Comparison of ENCODE assay signal across 15 mouse cellular contexts in the genomic region with DNA sequence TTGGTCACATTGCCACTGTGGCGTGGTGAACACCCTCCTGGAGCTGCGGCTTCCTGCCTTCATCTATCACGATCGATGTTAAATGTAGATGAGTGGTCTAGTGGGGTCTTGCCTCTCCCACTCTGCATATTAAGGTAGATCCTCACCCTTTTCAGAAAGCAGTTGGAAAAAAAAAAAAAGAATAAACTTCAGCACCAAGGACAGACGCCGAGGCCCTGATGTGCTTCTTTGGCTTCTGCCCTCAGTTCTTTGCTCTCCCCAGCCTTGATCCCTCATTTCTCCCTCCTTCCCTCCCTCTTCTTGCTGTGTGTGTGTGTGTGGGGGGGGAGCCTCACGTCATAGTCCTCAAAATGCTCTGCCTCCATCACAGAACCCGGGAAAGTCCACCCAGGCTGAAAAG. TPM values are rescaled to one million over a fixed set of nuclear protein-coding genes. Genes with fewer than 3 reads are reported as not detected.
A peak's percentile ranks its signal among the peaks of the same experiment; 100 is the strongest.
DNase-seq lines count a peak whose midpoint lies in the region; ATAC-seq and TF ChIP-seq lines count a peak whose summit lies in the region.
"Had no signal": no experiment of that assay in that cellular context is flagged by ENCODE, and none has a peak within 500 bp of the region (broad histone marks: within the 10 kb centered on the region; RNA-seq: fewer than 3 reads in every experiment).

No protein-coding gene starts in this region.

- TF ChIP-seq CTCF in CH12.LX (conservative IDR thresholded peaks at IDR 0.05 in 1 of 2, IDR thresholded peaks at IDR 0.05 in 1 of 2; ENCODE audit: low read depth in 2 of 2, low read length in 2 of 2) = no peak

- peaks cover 18% of the 10 kb centered on the region for H3K36me3 ChIP-seq in heart, embryonic 15.5 days
- H3K36me3 ChIP-seq in CH12.LX (replicated peaks in 1 of 2; ENCODE audit: control insufficient read depth in 1 of 2, insufficient read depth in 1 of 2, low read length in 1 of 2) = peaks cover 26 to 59% of the 10 kb centered on the region in 2 experiments

- H3K9ac ChIP-seq in heart, embryonic 15.5 days = no peak overlapping the region
- H3K9ac ChIP-seq in CH12.LX (ENCODE audit: insufficient read depth, low read depth) = no peak overlapping the region
- H3K9ac ChIP-seq: kidney, embryonic 15.5 days; neural tube, embryonic 12.5 days had no signal

- no peak for TF ChIP-seq RAD21 in CH12.LX (IDR thresholded peaks at IDR 0.05; ENCODE audit: low read depth, low read length)

- H3K4me2 ChIP-seq in heart, embryonic 15.5 days = no peak overlapping the region
- no peak overlapping the region for H3K4me2 ChIP-seq in CH12.LX (ENCODE audit: insufficient read depth, low read depth, poor library complexity, severe bottlenecking)
- H3K4me2 ChIP-seq: kidney, embryonic 15.5 days; liver, embryonic 11.5 days; neural tube, embryonic 12.5 days had no signal

- H3K4me3 ChIP-seq in heart, embryonic 15.5 days = 0 out of 2 replicates have a peak overlapping the region, but pooled peaks have one; percentile 23
- H3K4me3 ChIP-seq in CH12.LX (replicated peaks in 1 of 3; ENCODE audit: low read depth in 2 of 3, low read length in 2 of 3, poor library complexity in 1 of 3) = no peak overlapping the region
- H3K4me3 ChIP-seq: kidney, embryonic 15.5 days; neural tube, embryonic 12.5 days had no signal

- no peak for ATAC-seq in heart, embryonic 15.5 days (replicated peaks; ENCODE audit: insufficient number of reproducible peaks, insufficient read depth, low FRiP score, low read depth)
- peak; percentile 42; the same call in 1 of the 2 replicates for ATAC-seq in common myeloid progenitor, adult 5-6 weeks (replicated peaks; ENCODE audit: low read depth, poor library complexity, severe bottlenecking)

- dilution Hi-C loops in CH12.LX (cut with MboI; ENCODE audit: extremely low pct_ligation_motif_present, extremely low pct_unique_long_range_greater_than_20kb, low sequenced_read_pairs) = no loop called here

- H3K9me3 ChIP-seq in heart, embryonic 15.5 days (replicated peaks) = no peaks in the 10 kb centered on the region
- no peaks in the 10 kb centered on the region for H3K9me3 ChIP-seq in CH12.LX (replicated peaks; ENCODE audit: low read length)
- H3K9me3 ChIP-seq: kidney, embryonic 15.5 days; neural tube, embryonic 12.5 days had no signal

- in situ Hi-C loops in CH12.LX (cut with MboI; ENCODE audit: low pct_ligation_motif_present, low pct_unique_long_range_greater_than_20kb, low sequenced_read_pairs) = loop anchor here (5.0 kb wide), 1 partner anchor 40 kb away; no protein-coding TSS in a partner anchor

- no peaks in the 10 kb centered on the region for H3K79me2 ChIP-seq in CH12.LX (replicated peaks; ENCODE audit: control insufficient read depth, extremely low read depth, insufficient read depth, poor library complexity, severe bottlenecking)

- no peak for TF ChIP-seq POLR2A in CH12.LX (IDR thresholded peaks at IDR 0.05; ENCODE audit: low read depth, low read length)

- H3K27me3 ChIP-seq in heart, embryonic 15.5 days = no peaks in the 10 kb centered on the region; the same call in 1 of the 2 replicates
- H3K27me3 ChIP-seq in CH12.LX (replicated peaks) = no peaks in the 10 kb centered on the region
- H3K27me3 ChIP-seq: kidney, embryonic 15.5 days; neural tube, embryonic 12.5 days had no signal

- WGBS in heart, embryonic 15.5 days = 32% methylated on average over 8 of the region's 8 CpGs

- DNase-seq in heart, adult 11 months = no peak
- DNase-seq in CH12.LX (ENCODE audit: extremely low read depth) = no peak
- peak; percentile 19 for DNase-seq in mesoderm, embryonic 11.5 days (ENCODE audit: low read depth, low spot score)
- no peak for DNase-seq in right cerebral cortex, adult 2 months (ENCODE audit: low spot score in 2 of 2)
- no peak for DNase-seq in Muller cell, postnatal 12 days (ENCODE audit: inconsistent ontology term)
- DNase-seq in frontal cortex, postnatal 14 days (ENCODE audit: low spot score in 2 of 2) = no peak
- DNase-seq: cerebellum, postnatal 36 days; lung, postnatal 4 days had no signal

- H3K4me1 ChIP-seq in heart, embryonic 15.5 days (replicated peaks) = peaks cover 21% of the 10 kb centered on the region
- H3K4me1 ChIP-seq in CH12.LX (ENCODE audit: control insufficient read depth in 1 of 2, insufficient read depth in 2 of 2) = no peaks in the 10 kb centered on the region
- H3K4me1 ChIP-seq: kidney, embryonic 15.5 days had no signal

- H3K27ac ChIP-seq in heart, embryonic 15.5 days = no peak overlapping the region
- no peak overlapping the region for H3K27ac ChIP-seq in CH12.LX (ENCODE audit: insufficient read depth, low read depth)
- H3K27ac ChIP-seq: kidney, embryonic 15.5 days; neural tube, embryonic 12.5 days had no signal

- TF ChIP-seq EP300 in CH12.LX (IDR thresholded peaks at IDR 0.05; ENCODE audit: low read length) = no peak

TF ChIP-seq in CH12.LX, 34 proteins besides CTCF, POLR2A, EP300 and RAD21:
- TF ChIP-seq ZNF384 (IDR thresholded peaks at IDR 0.05; ENCODE audit: low read depth, low read length) (peak; percentile 54), ZKSCAN1 (IDR thresholded peaks at IDR 0.05; ENCODE audit: borderline replicate concordance, low read depth, low read length) (no peak)

RNA-seq across cellular contexts. Expression of gene Nppa, which starts 1.3 kb away (rescaled TPM):
- 3,881 and 5,336 TPM in 2 replicates for polyA plus RNA-seq in heart, embryonic 15.5 days (2015; fragmentation: Nextera tagmentation; extraction: Ambion mirVana)
- total RNA-seq in CH12.LX (2012; rRNA removed) (not detected in 2 replicates), CH12.LX (2014; rRNA removed) (not detected in 2 replicates)
- polyA plus RNA-seq in CH12.LX (2012; ENCODE audit: insufficient read length, low read depth) = not detected in 2 replicates
- not detected in 2 replicates for total RNA-seq in common myeloid progenitor, adult 5-6 weeks (2017)
- polyA plus RNA-seq: gonadal fat pad, adult 2 months had no signal

RNA-seq across cellular contexts. Expression of gene Nppb, which starts 16.3 kb away (rescaled TPM):
- polyA plus RNA-seq in heart, embryonic 15.5 days (2015; fragmentation: Nextera tagmentation; extraction: Ambion mirVana) = 130 and 171 TPM in 2 replicates
- total RNA-seq in CH12.LX (2012; rRNA removed) = not detected in 2 replicates
- not detected in 2 replicates for total RNA-seq in CH12.LX (2014; rRNA removed)
- polyA plus RNA-seq in CH12.LX (2012; ENCODE audit: insufficient read length, low read depth) = not detected in 2 replicates
- not detected in 2 replicates for total RNA-seq in common myeloid progenitor, adult 5-6 weeks (2017)
- total RNA-seq: left cerebral cortex, adult 18-20 months had no signal
- polyA plus RNA-seq: gonadal fat pad, adult 2 months; kidney, embryonic 15.5 days; neural tube, embryonic 12.5 days had no signal

RNA-seq across cellular contexts. Expression of gene Clcn6, which starts 36.8 kb away (rescaled TPM):
- polyA plus RNA-seq in heart, embryonic 15.5 days (2015; fragmentation: Nextera tagmentation; extraction: Ambion mirVana) = 6.6 and 7.7 TPM in 2 replicates
- total RNA-seq in CH12.LX (2012; rRNA removed) (5.5 and 5.7 TPM in 2 replicates), CH12.LX (2014; rRNA removed) (3.7 and 4.8 TPM in 2 replicates)
- 9.2 and 10.6 TPM in 2 replicates for polyA plus RNA-seq in CH12.LX (2012; ENCODE audit: insufficient read length, low read depth)
- 1.4 and 6.4 TPM in 2 replicates for total RNA-seq in common myeloid progenitor, adult 5-6 weeks (2017)

RNA-seq across cellular contexts. Expression of gene Mthfr, which starts 37.0 kb away (rescaled TPM):
- polyA plus RNA-seq in heart, embryonic 15.5 days (2015; fragmentation: Nextera tagmentation; extraction: Ambion mirVana) = 11.2 and 16.1 TPM in 2 replicates
- total RNA-seq in CH12.LX (2012; rRNA removed) (14.4 and 17.0 TPM in 2 replicates), CH12.LX (2014; rRNA removed) (15.3 and 16.1 TPM in 2 replicates)
- polyA plus RNA-seq in CH12.LX (2012; ENCODE audit: insufficient read length, low read depth) = 15.4 and 16.3 TPM in 2 replicates
- 5.9 and 8.6 TPM in 2 replicates for total RNA-seq in common myeloid progenitor, adult 5-6 weeks (2017)
